Mouse (Mus musculus) splenic B cell, adult 2 months (primary cell): ENCODE results near the gene Ces1c.

ENCODE experiments used
- DNase-seq: peaks from one replicate; pipeline ENCODE4 v3.0.0-alpha.2; 2011; ENCODE audit warnings: low read depth, low spot score
- H3K27me3 ChIP-seq: 2 replicates; pipeline ENCODE4 v1.6.1; 2012; ENCODE audit warnings: mild to moderate bottlenecking, low read length, moderate library complexity, mixed read lengths; ENCODE audit not compliant: control insufficient read depth, poor library complexity, insufficient read depth, severe bottlenecking
- H3K36me3 ChIP-seq: 2 replicates; pipeline ENCODE4 v1.6.1; 2012; ENCODE audit warnings: mild to moderate bottlenecking, low read length, moderate library complexity, mixed read lengths; ENCODE audit not compliant: control insufficient read depth, poor library complexity, insufficient read depth, severe bottlenecking

Gene Ces1c

DNA sequence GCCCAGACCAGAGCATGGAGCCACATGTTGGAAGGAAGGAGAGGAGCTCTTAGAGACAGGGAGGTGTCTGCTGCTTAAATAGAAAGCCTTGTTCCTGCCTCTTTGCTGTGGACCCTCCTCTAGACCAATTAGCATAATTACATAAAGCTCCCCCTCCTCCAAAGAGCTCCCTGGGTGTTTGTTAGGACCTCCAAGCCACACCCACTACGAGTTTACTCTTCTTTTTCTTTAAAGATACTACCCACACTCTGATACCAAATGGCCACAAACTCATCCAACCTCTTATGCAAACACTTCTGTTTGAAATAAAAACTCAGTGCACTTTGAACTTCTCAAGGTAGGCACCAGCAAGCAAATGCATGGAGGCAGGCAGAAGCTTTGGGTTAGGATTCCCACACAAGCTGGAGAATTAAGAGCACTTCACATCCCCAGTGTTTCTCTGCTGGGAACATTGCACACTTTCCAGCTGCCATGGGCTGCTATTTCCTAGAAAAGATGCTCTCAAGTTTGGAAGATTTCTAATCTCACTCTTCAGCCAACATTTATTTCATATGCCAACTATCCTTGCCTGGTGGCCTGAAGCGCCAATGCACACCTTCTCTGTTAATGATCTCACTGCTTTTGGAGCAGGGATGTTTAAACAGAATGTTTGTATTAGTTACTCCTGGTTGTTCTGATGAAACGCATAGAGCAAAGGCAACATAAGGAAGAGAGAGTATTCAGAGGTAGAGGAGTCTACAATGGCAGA lies at the start of gene Ces1c:
Gene Ces1c, minus strand, starts transcription at position 51 of the 748 bp plus-strand sequence.
- no peak for DNase-seq
- Histone ChIP-seq H3K36me3 (no peaks in the 10 kb centered on the region), H3K27me3 (no peaks in the 10 kb centered on the region)

DNA sequence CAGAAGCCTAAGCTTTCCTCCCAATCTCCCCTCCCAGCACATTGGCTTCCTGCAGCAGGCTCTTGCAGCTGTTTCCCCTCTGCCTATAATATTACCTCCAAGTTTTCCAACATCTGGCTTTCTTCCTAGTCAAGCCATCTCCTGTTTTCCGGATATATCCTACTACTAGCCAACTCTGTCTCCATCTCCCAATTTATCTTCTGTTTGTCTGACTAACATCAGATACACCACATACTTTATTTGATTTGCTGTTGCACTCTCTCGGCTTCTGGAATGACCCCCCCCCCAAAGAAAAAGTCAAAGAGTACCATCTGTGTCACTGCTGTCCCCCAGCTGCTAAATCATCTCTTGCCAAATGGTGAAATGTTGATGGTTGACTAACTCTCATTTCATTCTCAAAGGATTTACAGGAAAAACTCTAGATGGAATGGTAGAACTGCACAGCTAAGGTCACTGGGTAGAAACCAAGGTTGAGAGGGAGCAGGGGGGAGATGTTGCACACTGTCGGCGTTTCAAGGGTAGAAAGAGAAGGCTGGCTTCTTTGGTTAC lies 49.6 kb upstream of the Ces1c start:
- no peaks in the 10 kb centered on the region for H3K36me3 ChIP-seq
- DNase-seq, result no peak

DNA sequence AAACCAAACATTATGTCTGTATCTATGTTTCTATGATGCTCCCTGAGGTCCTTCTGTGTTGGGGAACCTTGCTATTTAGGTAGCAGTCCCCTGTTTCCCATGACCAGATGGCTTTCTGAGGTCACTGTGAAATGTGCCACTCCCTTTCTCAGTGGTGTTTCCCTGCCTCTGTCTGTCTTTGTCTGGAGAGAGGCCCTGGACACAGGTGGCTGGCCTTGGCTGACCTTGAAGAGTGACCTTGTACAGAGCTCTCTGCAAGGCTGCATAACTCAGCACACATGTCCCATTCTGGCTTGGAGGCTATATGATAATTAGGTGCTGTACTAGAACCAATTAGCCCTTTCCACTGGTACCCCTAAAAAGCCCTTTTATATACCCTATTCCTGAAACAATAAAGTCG lies 45.5 kb upstream of the Ces1c start:
- no peak for DNase-seq

More for the DNA sequence above, 49.6 kb upstream of the Ces1c start:
- no peaks in the 10 kb centered on the region for H3K27me3 ChIP-seq

DNA sequence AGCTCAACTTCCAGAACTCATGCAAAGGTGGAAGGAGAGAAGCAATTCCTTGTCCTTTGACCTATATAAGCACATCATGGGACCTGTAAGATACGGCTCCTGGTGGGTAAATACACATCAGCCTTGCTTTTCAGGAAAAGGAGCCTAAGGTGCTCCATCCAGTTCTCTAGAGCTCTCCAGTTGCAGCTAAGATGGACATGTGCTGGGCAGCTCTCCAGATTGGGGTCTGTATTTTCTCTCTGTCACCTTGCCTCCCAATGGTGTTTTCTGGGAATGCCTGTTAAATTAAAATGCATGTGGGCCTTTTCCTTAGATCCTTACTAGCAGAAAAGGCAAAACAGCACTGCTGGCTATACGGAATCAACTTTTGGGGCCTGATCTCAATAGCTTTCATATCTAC lies 43.5 kb upstream of the Ces1c start:
- Histone ChIP-seq H3K27me3 (no peaks in the 10 kb centered on the region), H3K36me3 (no peaks in the 10 kb centered on the region)
- DNase-seq, result no peak

More for the DNA sequence above, 45.5 kb upstream of the Ces1c start:
- Histone ChIP-seq H3K27me3 (no peaks in the 10 kb centered on the region), H3K36me3 (no peaks in the 10 kb centered on the region)

DNA sequence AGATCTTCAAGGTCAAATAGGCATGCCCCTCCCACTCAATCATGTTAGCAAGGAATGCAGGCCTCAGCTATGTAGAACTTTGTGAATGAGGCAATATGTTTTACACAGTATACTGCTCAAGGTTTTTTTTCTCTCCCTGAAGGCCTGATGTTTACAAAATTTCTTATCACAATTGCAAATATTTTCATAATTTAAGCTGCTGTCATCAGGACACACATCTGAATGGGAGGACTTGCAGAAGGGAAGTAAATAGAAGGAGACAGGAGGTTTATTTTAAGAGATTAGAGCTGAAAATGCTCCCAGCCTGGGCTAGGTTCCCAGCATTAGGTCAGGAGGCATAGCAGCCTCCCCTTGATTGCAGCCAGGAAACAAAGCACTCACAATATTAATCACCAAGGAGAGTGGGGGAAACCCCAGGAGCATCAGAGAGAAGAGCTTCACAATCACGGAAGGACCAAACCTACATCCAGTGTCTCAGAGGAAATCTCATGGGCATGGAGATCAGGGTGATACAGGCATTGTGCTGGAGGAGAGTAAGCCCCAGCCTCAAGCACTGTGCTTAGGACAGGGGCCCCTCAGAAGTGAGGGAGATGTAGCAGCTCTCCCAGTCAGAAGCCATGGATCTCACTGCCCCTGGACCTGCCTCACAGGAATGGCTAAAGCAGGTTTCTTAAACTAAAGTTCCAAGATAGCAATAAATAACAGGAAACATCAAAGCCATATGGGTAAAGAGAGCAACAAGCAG lies 40.9 kb upstream of the Ces1c start:
- Histone ChIP-seq H3K27me3 (no peaks in the 10 kb centered on the region), H3K36me3 (no peaks in the 10 kb centered on the region)
- no peak for DNase-seq

DNA sequence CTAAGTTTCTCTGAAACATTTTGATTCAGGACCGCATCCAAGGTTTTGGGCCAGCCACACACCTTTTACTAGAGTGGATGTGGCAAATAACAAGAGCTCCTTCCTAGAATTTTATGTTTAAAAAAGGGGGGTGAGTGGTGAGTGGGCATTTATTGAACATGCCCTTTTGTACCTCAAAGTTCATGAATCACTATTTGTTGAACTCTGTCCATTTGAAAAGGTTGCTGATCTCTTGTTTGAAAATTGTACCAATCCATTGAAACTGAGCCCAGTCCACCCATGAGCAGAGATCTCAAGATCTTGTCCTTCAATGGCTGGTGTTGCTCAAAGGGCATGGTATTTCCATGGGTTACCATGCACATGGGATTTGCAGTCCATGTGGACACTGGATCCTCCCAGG lies 32.3 kb upstream of the Ces1c start:
- Histone ChIP-seq H3K36me3 (no peaks in the 10 kb centered on the region), H3K27me3 (no peaks in the 10 kb centered on the region)
- DNase-seq, result no peak

DNA sequence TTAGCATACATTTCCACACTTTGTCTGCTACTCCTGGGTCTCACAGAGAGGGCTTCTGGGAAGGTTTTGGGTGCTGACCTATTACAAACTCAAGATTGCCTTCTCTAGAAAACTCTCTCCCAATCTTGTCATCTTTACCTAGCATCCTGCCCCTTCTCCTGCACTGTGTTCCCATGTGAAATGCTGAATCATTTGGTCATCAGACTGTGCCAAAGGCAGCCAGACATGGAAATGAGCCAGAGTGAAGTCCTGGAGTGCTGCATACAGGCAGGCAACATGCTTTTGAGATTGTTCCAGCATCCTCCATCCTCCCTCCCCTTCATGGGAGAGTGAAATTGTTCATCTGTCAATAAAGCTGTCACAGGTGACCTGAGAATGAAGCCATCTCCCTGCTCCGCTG lies 20.3 kb upstream of the Ces1c start:
- Histone ChIP-seq H3K27me3 (no peaks in the 10 kb centered on the region), H3K36me3 (no peaks in the 10 kb centered on the region)
- DNase-seq, result no peak

DNA sequence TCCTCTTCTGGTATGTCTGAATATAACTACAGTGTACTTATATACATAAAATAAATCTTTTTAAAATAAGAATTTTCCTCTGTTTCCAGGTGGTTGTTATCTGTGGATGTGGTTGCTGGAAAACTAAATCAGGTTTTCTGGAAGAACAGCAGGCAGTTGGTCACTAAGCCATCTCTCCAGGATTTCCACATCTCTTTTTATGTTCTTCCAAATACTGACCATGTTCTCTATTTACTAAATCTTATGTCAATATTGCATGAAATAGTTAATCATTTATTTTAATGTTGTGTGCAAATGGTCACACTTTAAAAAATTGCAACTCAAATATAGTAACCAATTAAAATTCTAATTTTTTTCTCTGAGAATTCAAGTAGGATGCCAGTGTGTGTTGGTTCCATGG lies 16.2 kb upstream of the Ces1c start:
- DNase-seq, result no peak
- no peaks in the 10 kb centered on the region for H3K27me3 ChIP-seq
- H3K36me3 ChIP-seq, result no peaks in the 10 kb centered on the region

DNA sequence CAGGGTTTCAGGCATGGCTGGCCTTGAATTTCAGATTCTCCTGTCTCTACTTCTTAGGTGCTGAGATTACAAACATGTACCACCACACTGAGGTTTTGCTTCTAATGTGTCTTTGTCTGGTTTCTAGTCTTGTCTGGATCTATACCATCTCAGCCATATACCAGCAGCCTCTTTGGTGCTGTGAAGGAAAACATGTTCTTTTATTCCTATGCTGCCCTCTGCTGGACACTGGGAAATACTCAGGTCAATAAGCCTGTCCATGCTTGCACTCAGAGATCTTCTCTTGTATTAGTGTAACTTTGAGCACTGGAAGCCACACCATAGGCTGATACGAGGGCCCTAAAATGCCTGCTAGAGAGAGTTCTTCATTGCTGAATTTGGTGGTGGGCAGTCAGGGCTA lies 9.6 kb upstream of the Ces1c start:
- H3K27me3 ChIP-seq, result no peaks in the 10 kb centered on the region
- no peaks in the 10 kb centered on the region for H3K36me3 ChIP-seq
- no peak for DNase-seq

DNA sequence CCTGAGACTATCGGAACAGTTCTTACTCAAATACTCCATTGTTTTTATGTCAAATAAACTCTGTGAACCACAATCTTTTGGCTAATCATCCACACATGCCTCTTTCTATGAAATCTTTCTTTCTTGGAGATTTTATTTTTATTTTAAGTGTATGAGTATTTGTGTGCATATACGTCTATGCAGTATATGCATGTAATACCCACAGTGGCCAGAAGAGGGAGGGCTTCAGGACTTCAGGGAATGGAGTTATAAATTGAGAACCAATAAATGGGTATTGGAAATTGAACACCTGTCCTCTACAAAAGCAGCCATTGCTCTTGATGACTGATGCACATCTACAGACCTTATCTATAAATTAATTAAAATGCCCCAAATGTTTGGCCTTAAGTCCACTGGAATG lies 1.1 kb upstream of the Ces1c start:
- H3K36me3 ChIP-seq, result no peaks in the 10 kb centered on the region
- DNase-seq, result no peak
- no peaks in the 10 kb centered on the region for H3K27me3 ChIP-seq

DNA sequence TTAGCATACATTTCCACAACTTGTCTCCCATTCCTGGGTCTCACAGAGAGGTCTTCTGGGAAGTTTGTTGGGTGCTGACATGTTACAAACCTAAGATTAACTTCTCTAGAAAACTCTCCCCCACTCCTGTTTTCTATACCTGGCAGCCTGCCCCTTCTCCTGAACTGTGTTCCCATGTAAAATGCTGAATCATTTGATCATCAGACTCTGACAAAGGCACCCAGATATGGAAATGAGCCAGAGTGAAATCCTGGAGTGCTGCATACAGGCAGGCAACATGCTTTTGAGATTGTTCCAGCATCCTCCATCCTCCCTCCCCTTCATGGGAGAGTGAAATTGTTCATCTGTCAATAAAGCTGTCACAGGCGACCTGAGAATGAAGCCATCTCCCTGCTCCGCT lies 4.6 kb downstream of the Ces1c start:
- no peaks in the 10 kb centered on the region for H3K36me3 ChIP-seq
- no peak for DNase-seq
- H3K27me3 ChIP-seq, result no peaks in the 10 kb centered on the region

DNA sequence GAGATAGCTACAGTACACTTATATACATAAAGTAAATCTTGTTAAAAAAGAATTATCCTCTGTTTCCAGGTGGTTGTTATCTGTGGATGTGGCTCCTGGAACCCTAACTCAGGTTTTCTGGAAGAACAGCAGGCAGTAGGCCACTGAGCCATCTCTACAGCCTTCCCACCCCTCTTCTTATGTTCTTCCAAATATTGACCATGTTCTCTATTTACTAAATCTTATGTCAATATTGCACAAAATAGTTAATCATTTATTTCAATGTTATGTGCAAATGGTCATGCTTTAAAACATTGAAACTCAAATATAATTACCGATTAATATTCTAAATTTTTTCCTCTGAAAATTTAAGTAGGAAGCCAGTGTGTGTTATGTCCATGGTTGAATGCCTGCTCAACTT lies 9.1 kb downstream of the Ces1c start:
- H3K27me3 ChIP-seq, result no peaks in the 10 kb centered on the region
- DNase-seq, result no peak
- no peaks in the 10 kb centered on the region for H3K36me3 ChIP-seq

DNA sequence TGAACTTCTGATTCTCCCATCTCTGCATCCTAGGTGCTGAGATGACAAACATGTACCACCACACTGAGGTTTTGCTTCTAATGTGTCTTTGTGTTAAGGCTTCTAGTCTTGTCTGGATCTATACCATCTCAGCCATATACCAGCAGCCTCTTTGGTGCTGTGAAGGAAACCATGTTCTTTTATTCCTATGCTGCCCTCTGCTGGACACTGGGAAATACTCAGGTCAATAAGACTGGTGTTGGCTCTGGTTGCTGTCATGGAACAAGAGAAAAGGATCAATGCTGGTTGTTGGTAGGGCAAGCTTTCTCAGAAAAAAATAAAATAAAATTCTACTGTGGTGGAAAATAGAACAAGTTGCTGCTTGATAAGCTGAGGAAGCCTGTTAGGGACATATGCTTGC lies 35.7 kb downstream of the Ces1c start:
- no peaks in the 10 kb centered on the region for H3K36me3 ChIP-seq
- DNase-seq, result peak; percentile 2
- no peaks in the 10 kb centered on the region for H3K27me3 ChIP-seq

DNA sequence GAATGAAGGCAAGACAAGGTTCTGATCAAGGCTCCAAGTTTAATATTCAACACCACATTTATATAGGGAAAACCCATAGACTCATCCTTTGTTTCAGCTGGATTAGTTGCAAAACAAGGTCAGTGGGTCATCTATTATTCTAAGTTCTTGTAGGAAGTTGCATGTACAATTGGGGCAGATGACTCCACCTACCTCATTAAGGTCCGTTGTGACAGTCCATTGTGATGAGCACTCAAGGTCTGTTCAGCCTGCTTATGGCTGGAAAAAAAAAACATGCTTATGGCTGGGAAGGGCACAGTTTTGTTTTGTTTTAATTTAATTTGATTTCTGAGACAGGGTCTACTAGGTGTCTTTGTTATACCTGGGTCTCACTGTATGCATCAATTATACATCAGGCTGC lies 39.8 kb downstream of the Ces1c start:
- no peak for DNase-seq
- Histone ChIP-seq H3K27me3 (no peaks in the 10 kb centered on the region), H3K36me3 (no peaks in the 10 kb centered on the region)

DNA sequence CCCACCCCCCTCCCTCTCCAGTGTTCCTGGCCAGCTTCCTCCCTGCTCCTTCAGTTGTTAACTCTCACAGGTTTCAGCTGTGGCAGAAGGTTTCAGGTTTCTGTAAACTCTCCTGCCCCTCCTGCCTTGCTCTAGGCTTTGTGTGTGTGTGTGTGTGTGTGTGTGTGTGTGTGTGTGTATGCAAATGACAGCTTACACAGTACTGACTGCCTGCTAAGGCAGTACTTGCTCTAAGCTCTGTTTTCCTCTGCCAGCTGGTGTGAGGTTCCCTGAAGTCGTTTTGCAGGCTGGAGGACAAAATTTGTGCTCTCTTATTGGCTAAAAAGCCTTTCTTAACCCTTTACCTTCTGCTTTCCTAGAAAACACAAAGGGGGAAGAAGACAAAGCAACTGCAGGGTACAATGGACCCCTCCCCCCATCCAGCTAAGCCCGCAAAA lies 42.4 kb downstream of the Ces1c start:
- no peak for DNase-seq
- no peaks in the 10 kb centered on the region for H3K36me3 ChIP-seq
- no peaks in the 10 kb centered on the region for H3K27me3 ChIP-seq
